Mouse (Mus musculus) testis, postnatal 10 days (tissue): ENCODE measurements around the gene Gm44973.
"Not testable (repeated sequence)": the region's sequence is repeated elsewhere in the genome, so short reads cannot be mapped to it uniquely, and the experiment has no call there.

Experiments used
- DNase-seq: peaks from one replicate; pipeline ENCODE4 v3.0.0; 2021; ENCODE audit warnings: low spot score

Gene Gm44973

GRCm38 (mm10) chr7:5051193-5052192 is 36.2 kb downstream of the Gm44973 start, which contains the start of gene Zfp580:
Zfp580 (plus strand) TSS chr7:5051538.
- peak; percentile 85 for DNase-seq

DNA sequence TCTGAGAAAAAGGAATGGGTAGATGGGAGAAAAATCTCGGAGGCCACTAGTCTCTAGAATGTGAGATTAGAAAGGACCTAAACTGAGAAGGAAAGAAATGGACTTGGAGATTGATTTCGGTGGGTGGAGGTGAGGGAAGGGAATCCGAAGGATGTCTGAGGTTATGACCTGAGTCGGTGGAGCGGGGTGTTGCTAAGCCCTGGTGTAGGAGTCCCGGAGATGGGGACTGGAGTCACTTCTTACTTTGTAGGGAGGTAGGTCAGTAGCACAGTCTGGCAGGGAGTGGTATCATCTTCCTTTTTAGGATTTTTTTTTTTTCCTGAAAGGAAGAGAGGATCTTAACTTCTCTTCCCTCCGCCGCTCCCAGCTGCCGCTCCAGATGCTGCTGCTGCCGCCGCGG is 37.1 kb downstream of the Gm44973 start:
- DNase-seq: no peak

DNA sequence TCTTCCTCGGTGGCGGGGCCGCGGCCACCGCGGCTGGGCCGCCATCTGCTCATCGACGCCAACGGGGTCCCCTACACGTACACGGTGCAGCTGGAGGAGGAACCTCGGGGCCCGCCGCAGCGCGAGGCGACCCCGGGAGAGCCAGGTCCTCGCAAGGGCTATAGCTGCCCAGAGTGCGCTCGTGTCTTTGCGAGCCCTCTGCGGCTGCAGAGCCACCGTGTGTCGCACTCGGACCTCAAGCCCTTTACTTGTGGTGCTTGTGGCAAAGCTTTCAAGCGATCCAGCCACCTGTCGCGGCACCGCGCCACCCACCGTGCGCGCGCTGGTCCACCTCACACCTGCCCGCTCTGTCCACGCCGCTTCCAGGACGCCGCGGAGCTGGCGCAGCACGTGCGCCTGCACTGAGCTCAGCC is 37.6 kb downstream of the Gm44973 start:
- DNase-seq: peak; percentile 54

DNA sequence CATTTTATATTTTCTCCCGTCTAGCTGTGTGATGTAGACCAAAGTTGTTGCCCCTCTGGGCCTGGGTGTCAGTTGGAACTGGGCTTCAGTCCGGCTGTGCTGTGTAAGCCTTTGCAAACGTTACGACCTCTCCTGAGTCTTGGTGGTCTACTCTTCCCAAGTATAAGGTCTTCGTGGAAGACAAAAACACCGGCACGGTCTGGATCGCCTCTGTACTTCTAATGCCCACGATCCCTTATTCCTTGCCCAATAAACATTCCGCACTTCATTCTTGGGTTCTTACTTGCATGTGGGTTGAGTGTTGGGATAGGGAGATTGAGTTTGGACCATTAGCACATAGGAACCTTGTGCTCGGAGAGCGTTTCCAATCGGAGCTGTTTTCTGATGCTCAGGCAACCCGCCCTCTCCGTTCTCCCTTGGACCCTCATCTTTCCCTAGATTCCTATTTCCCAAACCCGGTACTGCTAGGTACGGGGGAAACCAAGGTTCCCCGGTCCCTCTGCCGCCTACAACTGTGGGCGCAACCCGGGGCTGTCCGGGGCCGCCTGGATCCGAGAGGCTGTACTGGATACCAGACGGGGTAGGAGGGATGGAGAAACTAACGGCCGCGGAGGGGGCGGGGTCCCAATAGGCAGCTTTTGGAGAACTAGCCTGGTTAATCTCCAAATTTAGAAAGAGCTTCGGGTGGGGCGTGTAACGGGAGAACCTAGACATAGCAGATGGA is 38.3 kb downstream of the Gm44973 start:
- peak; percentile 60 for DNase-seq

- DNase-seq: peak; percentile 65
Measured at GRCm38 (mm10) chr7:5056651-5057263, 41.5 kb downstream of the Gm44973 start.

GRCm38 (mm10) chr7:5057381-5057780 is 42.1 kb downstream of the Gm44973 start:
- DNase-seq: no peak

GRCm38 (mm10) chr7:5057804-5058203 is 42.5 kb downstream of the Gm44973 start:
- DNase-seq: no peak

GRCm38 (mm10) chr7:5058631-5059030 is 43.3 kb downstream of the Gm44973 start:
- no peak for DNase-seq

- no peak for DNase-seq
Measured at GRCm38 (mm10) chr7:5059421-5059820, 44.1 kb downstream of the Gm44973 start.

DNA sequence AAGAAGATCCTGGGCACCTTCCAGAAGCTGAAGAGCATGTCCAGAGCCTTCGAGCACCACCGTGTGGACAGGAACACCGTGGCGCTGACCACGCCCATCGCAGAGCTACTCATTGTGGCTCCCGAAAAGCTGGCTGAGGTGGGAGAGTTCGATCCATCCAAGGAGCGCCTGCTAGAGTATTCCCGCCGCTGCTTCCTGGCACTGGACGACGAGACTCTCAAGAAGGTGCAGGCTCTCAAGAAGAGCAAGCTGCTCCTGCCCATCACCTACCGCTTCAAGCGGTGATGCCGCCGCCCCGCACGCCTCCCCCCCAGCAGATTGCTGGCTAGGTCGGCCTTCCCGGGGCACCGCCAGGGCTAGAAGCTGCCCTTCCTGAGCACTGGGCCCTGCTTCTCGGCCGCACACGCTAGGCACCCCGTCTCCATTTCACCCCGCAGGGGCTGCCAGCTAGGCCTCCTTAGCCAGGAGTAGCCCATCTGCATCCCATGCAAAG is 45.0 kb downstream of the Gm44973 start:
- peak; percentile 90 for DNase-seq

DNA sequence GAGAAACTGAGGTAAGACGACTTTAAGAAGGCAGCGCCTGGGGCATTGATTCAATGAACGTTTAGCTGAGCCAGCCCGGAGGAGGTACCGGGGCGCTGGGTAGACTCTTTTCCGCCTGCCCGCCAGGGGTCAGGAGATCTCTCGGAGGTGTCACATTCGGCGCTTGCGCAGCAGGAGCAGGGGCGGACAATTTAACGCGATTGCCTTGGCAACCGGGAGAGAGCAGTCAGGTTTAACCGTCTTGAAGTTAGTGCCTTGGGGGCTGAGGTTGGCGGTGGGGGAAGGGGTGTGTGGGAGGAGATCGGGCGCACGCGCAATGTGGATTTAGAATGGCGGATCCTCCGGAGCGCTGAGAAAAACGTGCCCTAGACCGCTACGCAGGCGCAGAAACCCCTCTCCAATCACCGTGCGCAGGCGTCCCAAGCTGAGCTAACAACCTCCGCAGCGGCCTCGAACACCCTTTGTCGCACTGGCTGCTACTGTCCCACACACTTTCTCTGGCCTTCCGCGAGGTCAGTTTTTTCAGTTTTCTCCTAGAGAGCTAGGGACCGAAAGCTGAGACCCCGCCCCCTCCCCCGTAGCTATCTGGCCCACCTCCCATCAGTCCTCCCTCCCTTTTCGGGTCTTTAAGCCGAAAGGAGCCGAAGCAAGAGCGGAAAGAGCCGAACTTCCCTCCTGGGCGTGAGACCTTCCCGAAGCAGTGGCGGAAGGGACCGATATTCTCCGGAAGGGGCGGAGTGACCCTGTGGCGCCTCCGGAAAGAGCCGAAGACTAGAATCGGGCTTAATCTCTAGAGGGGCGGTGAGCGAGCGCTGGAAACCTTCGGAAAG is 45.9 kb downstream of the Gm44973 start:
- DNase-seq: peak; percentile 99

GRCm38 (mm10) chr7:5061774-5062359 is 46.6 kb downstream of the Gm44973 start, which contains the start of gene U2af2:
U2af2 (plus strand) TSS chr7:5062143.
- DNase-seq: peak; percentile 99

DNA sequence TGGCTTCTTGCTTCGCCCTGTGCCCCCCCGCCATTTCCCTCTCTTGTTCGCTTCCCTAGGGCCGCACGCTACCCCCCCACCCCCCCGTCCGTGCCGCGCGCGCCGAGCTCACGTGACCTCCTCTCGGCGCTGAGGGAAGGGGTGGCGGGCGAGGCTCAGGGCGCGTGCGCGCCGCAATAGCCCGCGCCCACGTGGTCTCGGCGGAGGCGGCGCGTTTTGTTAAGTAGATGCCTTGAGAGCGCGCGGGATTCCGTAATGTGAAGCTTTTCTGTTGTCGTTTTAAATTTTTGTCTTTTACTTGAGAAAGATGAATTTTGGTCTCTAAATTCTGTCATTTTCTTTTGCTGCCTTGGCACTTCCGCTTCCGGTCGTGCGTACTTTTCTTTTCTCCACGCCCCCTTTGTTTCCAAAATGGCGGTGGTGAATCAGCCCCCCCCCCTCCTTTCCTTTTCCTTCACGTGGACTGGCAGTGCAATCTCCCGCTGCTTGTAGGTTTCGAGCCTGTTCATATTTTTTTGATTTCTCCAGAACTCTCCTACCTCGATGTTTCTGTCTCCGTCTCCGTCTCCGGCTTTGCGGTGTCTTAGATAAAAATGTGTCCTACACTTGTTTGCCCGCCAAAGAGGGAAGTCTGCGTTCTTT is 47.2 kb downstream of the Gm44973 start:
- peak; percentile 74 for DNase-seq

- DNase-seq: no peak
Measured at GRCm38 (mm10) chr7:5064886-5065285, 49.6 kb downstream of the Gm44973 start.

DNA sequence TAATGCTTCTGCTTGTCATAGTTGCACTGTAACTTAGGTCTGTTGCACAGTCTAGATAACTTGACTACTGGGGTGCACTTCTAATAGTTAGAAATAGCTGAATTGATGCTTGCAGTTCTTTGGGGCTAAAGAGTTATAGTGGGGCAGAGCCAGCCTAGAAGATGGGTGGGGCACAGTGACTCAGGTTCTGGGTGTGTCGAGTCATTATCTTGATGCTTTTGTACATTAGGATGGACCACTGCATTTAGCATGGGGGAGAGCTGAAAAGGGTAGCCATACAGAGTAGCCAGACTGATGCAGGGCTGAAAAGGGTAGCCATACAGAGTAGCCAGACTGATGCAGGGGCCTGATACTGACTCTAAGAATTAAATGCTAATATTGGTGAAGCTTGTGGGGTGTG is 58.3 kb downstream of the Gm44973 start:
- DNase-seq: no peak

DNA sequence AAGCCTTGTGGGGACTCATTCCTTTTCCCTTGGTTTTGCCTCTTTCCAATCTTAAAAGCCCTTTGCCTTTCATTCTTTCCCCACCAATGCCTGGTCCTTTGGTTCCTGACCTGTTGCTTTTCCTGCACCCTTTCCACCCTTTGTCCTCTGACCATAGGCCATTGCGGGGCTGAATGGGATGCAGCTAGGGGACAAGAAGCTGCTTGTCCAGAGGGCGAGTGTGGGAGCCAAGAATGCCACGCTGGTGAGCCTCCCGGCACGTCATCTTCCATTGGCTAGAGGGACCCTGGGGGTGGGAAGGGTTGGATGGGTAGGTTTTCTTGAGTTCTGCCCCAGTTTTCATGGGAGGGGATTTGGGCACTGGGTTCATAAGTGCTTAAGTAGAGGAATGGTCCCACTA is 59.7 kb downstream of the Gm44973 start:
- no peak for DNase-seq

- DNase-seq: no peak
Measured at GRCm38 (mm10) chr7:5076931-5077330, 61.6 kb downstream of the Gm44973 start.

GRCm38 (mm10) chr7:5079365-5080009 is 64.2 kb downstream of the Gm44973 start:
- not testable (repeated sequence) for DNase-seq

DNA sequence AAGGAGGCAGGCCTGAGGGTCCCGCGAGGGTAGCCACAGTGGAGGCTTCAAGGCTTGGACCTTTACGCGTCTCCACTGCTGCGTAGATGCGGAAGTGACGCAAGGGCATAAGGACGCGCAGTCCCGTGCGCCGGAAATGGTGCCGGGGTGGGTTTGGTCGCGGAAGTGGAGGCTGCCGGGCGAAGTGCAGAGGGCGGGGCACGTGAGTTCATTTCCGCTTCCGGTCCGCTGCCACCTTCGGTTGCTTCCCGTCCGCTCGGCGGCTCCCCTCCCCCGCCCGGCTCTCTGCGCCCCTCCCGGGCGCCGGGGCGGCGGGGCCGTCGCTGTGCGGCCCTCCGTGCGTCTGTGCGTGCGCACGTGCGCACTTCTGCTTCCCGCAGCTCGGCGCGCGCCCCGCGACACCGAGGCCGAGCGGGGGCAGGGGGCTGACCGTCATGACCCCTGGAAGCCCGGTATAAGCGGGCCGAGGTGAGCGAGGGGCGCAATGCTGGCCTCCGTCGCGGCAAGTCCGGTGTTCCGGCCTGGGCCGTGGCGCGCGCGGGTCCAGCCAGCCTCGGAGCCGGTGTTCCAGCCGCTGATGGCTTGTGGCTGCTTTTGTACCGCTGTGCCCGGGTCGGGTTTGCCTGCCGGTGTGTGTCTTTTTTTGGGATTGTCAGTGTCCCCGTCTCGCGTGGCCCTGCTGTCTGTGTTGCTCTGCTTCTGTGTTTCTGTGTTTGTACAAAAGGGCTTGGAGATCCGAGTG is 64.9 kb downstream of the Gm44973 start, which contains the start of gene Epn1:
Gene Epn1, plus strand, starts transcription at position 226 of the 742 bp plus-strand sequence.
- DNase-seq: peak; percentile 96
